Mouse (Mus musculus) stomach, postnatal 0 days (tissue): ENCODE data around the gene Gm10643.

Experiments
- CTCF ChIP-seq: IDR thresholded peaks from 2 replicates; pipeline ENCODE4 v1.5.1; 2016; ENCODE audit warnings: antibody characterized with exemption, low read depth, mild to moderate bottlenecking, moderate library complexity
- EP300 ChIP-seq: optimal IDR thresholded peaks from 2 replicates; pipeline ENCODE3; 2016; ENCODE audit warnings: antibody characterized with exemption

DNA sequence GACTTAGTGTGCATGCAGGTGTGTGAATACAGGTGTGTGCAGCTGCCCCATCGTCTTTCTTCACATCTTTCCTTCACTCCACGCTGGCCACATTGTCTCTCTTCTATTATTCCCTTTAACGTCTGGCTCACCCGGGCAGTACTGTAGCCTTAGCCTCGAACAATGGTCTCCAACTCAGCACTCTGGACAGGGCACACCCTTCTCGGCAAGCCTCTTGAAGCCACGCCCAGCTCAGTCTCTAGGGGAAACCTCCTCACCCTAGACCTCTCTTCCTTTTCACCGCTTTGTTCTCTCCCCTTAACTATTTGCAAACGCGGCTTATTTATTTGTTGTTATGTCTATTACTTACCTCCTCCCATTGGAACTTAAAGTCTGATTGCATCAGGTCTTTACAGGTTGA, 37.5 kb downstream of the Gm10643 start:
- TF ChIP-seq CTCF = no peak
- no peak for TF ChIP-seq EP300
